Mouse (Mus musculus): ENCODE data around the gene Bcl9. TPM values are rescaled to one million over a fixed set of nuclear protein-coding genes. Genes with fewer than 3 reads are reported as not detected.

Bcl9 gene
- polyA plus RNA-seq, 1 experiment from 2014 or later = 43.7 TPM

- H3K9me3 ChIP-seq (replicated peaks; ENCODE audit: low read length) = no peaks in the 10 kb centered on the region
- TF ChIP-seq CTCF (IDR thresholded peaks at IDR 0.05; ENCODE audit: low read depth) = no peak
- H3K4me3 ChIP-seq (replicated peaks; ENCODE audit: low read depth, low read length) = peak overlapping the region; percentile 22
- H3K4me1 ChIP-seq (replicated peaks; ENCODE audit: insufficient read depth, low read length) = 0 out of 2 replicates have a peak, but pooled peaks cover 10% of the 10 kb centered on the region
- H3K36me3 ChIP-seq (ENCODE audit: insufficient read depth, low read length) = no peaks in the 10 kb centered on the region
- DNase-seq (ENCODE audit: low spot score) (peak; percentile 74), ATAC-seq (replicated peaks; ENCODE audit: low FRiP score, low read depth) (peak; percentile 67)
- peak overlapping the region; percentile 55 for H3K4me2 ChIP-seq (ENCODE audit: low read length)
- no peaks in the 10 kb centered on the region for H3K27me3 ChIP-seq (ENCODE audit: insufficient read depth, low read length)
- no peak overlapping the region for H3K9ac ChIP-seq (ENCODE audit: low read depth, low read length)
- no peak overlapping the region; the same call in 1 of the 2 replicates for H3K27ac ChIP-seq
- WGBS = 15% methylated on average over 21 of the region's 21 CpGs
Measured at GRCm38 (mm10) chr3:97311998-97312397, 14.3 kb upstream of the Bcl9 start.

- no peaks in the 10 kb centered on the region for H3K36me3 ChIP-seq (ENCODE audit: insufficient read depth, low read length)
- no peak overlapping the region for H3K27ac ChIP-seq
- 0 out of 2 replicates have a peak overlapping the region, but pooled peaks have one; percentile 14 for H3K4me3 ChIP-seq (replicated peaks; ENCODE audit: low read depth, low read length)
- no peaks in the 10 kb centered on the region for H3K9me3 ChIP-seq (replicated peaks; ENCODE audit: low read length)
- H3K4me1 ChIP-seq (replicated peaks; ENCODE audit: insufficient read depth, low read length) = 0 out of 2 replicates have a peak, but pooled peaks cover 10% of the 10 kb centered on the region
- H3K27me3 ChIP-seq (ENCODE audit: insufficient read depth, low read length) = no peaks in the 10 kb centered on the region
- peak; percentile 52 for TF ChIP-seq CTCF (IDR thresholded peaks at IDR 0.05; ENCODE audit: low read depth)
- no peak; the same call in 1 of the 2 replicates for ATAC-seq (replicated peaks; ENCODE audit: low FRiP score, low read depth)
- H3K9ac ChIP-seq (ENCODE audit: low read depth, low read length) = 0 out of 2 replicates have a peak overlapping the region, but pooled peaks have one; percentile 18
- peak overlapping the region; percentile 51 for H3K4me2 ChIP-seq (ENCODE audit: low read length)
- DNase-seq (ENCODE audit: low spot score) = peak; percentile 36
- 5% methylated on average over 16 of the region's 16 CpGs for WGBS
Measured at GRCm38 (mm10) chr3:97309748-97310536, 12.2 kb upstream of the Bcl9 start.

GRCm38 (mm10) chr3:97308440-97308839 lies 10.7 kb upstream of the Bcl9 start:
- H3K27me3 ChIP-seq (ENCODE audit: insufficient read depth, low read length) = no peaks in the 10 kb centered on the region
- DNase-seq (ENCODE audit: low spot score) (no peak), ATAC-seq (replicated peaks; ENCODE audit: low FRiP score, low read depth) (no peak)
- H3K4me2 ChIP-seq (ENCODE audit: low read length) = no peak overlapping the region
- 0 out of 2 replicates have a peak, but pooled peaks cover 10% of the 10 kb centered on the region for H3K4me1 ChIP-seq (replicated peaks; ENCODE audit: insufficient read depth, low read length)
- H3K4me3 ChIP-seq (replicated peaks; ENCODE audit: low read depth, low read length) = no peak overlapping the region
- no peak overlapping the region for H3K27ac ChIP-seq
- H3K9me3 ChIP-seq (replicated peaks; ENCODE audit: low read length) = no peaks in the 10 kb centered on the region
- WGBS = 55% methylated on average over 2 of the region's 2 CpGs
- H3K9ac ChIP-seq (ENCODE audit: low read depth, low read length) = no peak overlapping the region
- no peak for TF ChIP-seq CTCF (IDR thresholded peaks at IDR 0.05; ENCODE audit: low read depth)
- H3K36me3 ChIP-seq (ENCODE audit: insufficient read depth, low read length) = no peaks in the 10 kb centered on the region

GRCm38 (mm10) chr3:97305907-97306306 lies 8.2 kb upstream of the Bcl9 start:
- 0 out of 2 replicates have a peak, but pooled peaks cover 10% of the 10 kb centered on the region for H3K4me1 ChIP-seq (replicated peaks; ENCODE audit: insufficient read depth, low read length)
- no peaks in the 10 kb centered on the region for H3K36me3 ChIP-seq (ENCODE audit: insufficient read depth, low read length)
- TF ChIP-seq CTCF (IDR thresholded peaks at IDR 0.05; ENCODE audit: low read depth) = no peak
- no peak for DNase-seq (ENCODE audit: low spot score)
- no peaks in the 10 kb centered on the region for H3K27me3 ChIP-seq (ENCODE audit: insufficient read depth, low read length)
- no peaks in the 10 kb centered on the region for H3K9me3 ChIP-seq (replicated peaks; ENCODE audit: low read length)
- no peak for ATAC-seq (replicated peaks; ENCODE audit: low FRiP score, low read depth)
- H3K27ac ChIP-seq = no peak overlapping the region
- no peak overlapping the region for H3K4me2 ChIP-seq (ENCODE audit: low read length)
- H3K4me3 ChIP-seq (replicated peaks; ENCODE audit: low read depth, low read length) = no peak overlapping the region
- H3K9ac ChIP-seq (ENCODE audit: low read depth, low read length) = no peak overlapping the region
- WGBS = 85% methylated on average over 4 of the region's 4 CpGs

GRCm38 (mm10) chr3:97301586-97301985 lies 3.9 kb upstream of the Bcl9 start:
- Histone ChIP-seq H3K27ac (no peak overlapping the region), H3K4me2 (ENCODE audit: low read length) (no peak overlapping the region), H3K9ac (ENCODE audit: low read depth, low read length) (no peak overlapping the region), H3K4me1 (replicated peaks; ENCODE audit: insufficient read depth, low read length) (0 out of 2 replicates have a peak, but pooled peaks cover 3% of the 10 kb centered on the region), H3K36me3 (ENCODE audit: insufficient read depth, low read length) (no peaks in the 10 kb centered on the region), H3K9me3 (replicated peaks; ENCODE audit: low read length) (no peaks in the 10 kb centered on the region), H3K4me3 (replicated peaks; ENCODE audit: low read depth, low read length) (no peak overlapping the region), H3K27me3 (ENCODE audit: insufficient read depth, low read length) (no peaks in the 10 kb centered on the region)
- TF ChIP-seq CTCF (IDR thresholded peaks at IDR 0.05; ENCODE audit: low read depth) = no peak
- DNase-seq (ENCODE audit: low spot score) (no peak), ATAC-seq (replicated peaks; ENCODE audit: low FRiP score, low read depth) (no peak)
- WGBS = 35% methylated on average over 7 of the region's 7 CpGs

GRCm38 (mm10) chr3:97300370-97300769 lies 2.7 kb upstream of the Bcl9 start:
- Histone ChIP-seq H3K36me3 (ENCODE audit: insufficient read depth, low read length) (no peaks in the 10 kb centered on the region), H3K27me3 (ENCODE audit: insufficient read depth, low read length) (no peaks in the 10 kb centered on the region), H3K4me2 (ENCODE audit: low read length) (no peak overlapping the region), H3K4me3 (replicated peaks; ENCODE audit: low read depth, low read length) (no peak overlapping the region), H3K9ac (ENCODE audit: low read depth, low read length) (no peak overlapping the region), H3K27ac (no peak overlapping the region), H3K4me1 (replicated peaks; ENCODE audit: insufficient read depth, low read length) (0 out of 2 replicates have a peak, but pooled peaks cover 9% of the 10 kb centered on the region), H3K9me3 (replicated peaks; ENCODE audit: low read length) (no peaks in the 10 kb centered on the region)
- TF ChIP-seq CTCF (IDR thresholded peaks at IDR 0.05; ENCODE audit: low read depth) = no peak
- no peak for ATAC-seq (replicated peaks; ENCODE audit: low FRiP score, low read depth)
- 84% methylated on average over 7 of the region's 7 CpGs for WGBS
- no peak for DNase-seq (ENCODE audit: low spot score)
